Mouse (Mus musculus): ENCODE results near the gene Galnt7. TPM values are rescaled to one million over a fixed set of nuclear protein-coding genes. Genes with fewer than 3 reads are reported as not detected.

Gene Galnt7
- total RNA-seq, 2 experiments from 2014 or later, result 5.7 to 6.5 TPM

Other genes with a start within 250 kb of the Galnt7 start
- not detected for gene Scrg1, start 197.1 kb downstream of the Galnt7 start, total RNA-seq (2021)
- gene Sap30, start 165.2 kb downstream of the Galnt7 start, total RNA-seq (2021), result 10 to 100 TPM; 17.8 to 21.1 TPM
- gene Hmgb2, start 141.1 kb downstream of the Galnt7 start, total RNA-seq (2021), result 10 to 100 TPM; 66.0 to 67.2 TPM